Mouse (Mus musculus) neural tube, embryonic 10.5 days (tissue): ENCODE measurements around the gene Smim11.

Source experiments
- DNase-seq: peaks from one replicate; pipeline ENCODE4 v3.0.0-alpha.2; 2017; ENCODE audit warnings: low spot score; ENCODE audit errors: extremely low spot score

Gene Smim11

DNA sequence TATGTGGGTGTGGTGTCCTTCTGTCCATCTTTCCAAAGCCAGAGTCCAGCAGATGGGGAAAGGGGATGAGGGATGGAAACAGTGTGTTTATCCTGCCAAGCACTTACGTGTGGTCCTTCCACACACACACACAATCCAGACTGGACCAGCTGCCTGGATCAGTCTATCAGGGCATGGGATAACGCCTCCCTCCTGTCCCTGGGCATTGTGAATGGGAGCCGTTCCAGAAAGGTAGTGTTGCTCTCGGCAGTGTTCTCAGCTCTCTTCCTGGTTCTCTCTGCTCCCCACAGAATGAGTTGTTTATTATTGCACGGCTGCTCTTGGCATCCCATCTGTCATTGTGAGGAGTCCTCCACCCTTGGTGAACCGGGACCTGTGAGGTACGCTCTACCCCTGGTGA is 59.6 kb downstream of the Smim11 start:
- DNase-seq: no peak
